ENCODE assay signal across 17 mouse cellular contexts in genomic region chr15:61440284-61440683, GRCm38 (mm10).
DNase-seq lines count a peak whose midpoint lies in the region; ATAC-seq lines count a peak whose summit lies in the region.
"Had no signal": no experiment of that assay in that cellular context is flagged by ENCODE, and none has a peak within 500 bp of the region (broad histone marks: within the 10 kb centered on the region; RNA-seq: fewer than 3 reads in every experiment).

No protein-coding gene starts in this region.

- H3K9ac ChIP-seq in hindbrain, embryonic 12.5 days: no peak overlapping the region
- H3K9ac ChIP-seq: embryonic facial prominence, embryonic 12.5 days; heart, embryonic 12.5 days; hindbrain, embryonic 13.5 days; liver, embryonic 13.5 days had no signal

- no peak overlapping the region for H3K4me2 ChIP-seq in hindbrain, embryonic 12.5 days (replicated peaks)
- H3K4me2 ChIP-seq: embryonic facial prominence, embryonic 12.5 days; heart, embryonic 12.5 days; hindbrain, embryonic 13.5 days; liver, embryonic 13.5 days had no signal

- no peak overlapping the region for H3K4me3 ChIP-seq in hindbrain, embryonic 12.5 days
- H3K4me3 ChIP-seq: embryonic facial prominence, embryonic 12.5 days; heart, embryonic 12.5 days; hindbrain, embryonic 13.5 days; liver, embryonic 13.5 days; megakaryocyte, embryonic 14.5 days had no signal

- H3K27me3 ChIP-seq in hindbrain, embryonic 12.5 days: no peaks in the 10 kb centered on the region
- H3K27me3 ChIP-seq: embryonic facial prominence, embryonic 12.5 days; heart, embryonic 12.5 days; hindbrain, embryonic 13.5 days; liver, embryonic 13.5 days; megakaryocyte, embryonic 14.5 days had no signal

- 86% methylated on average over 2 of the region's 2 CpGs for WGBS in hindbrain, embryonic 12.5 days

- H3K36me3 ChIP-seq in hindbrain, embryonic 12.5 days: no peaks in the 10 kb centered on the region
- H3K36me3 ChIP-seq: embryonic facial prominence, embryonic 12.5 days; heart, embryonic 12.5 days; hindbrain, embryonic 13.5 days; liver, embryonic 13.5 days had no signal

- no peaks in the 10 kb centered on the region for H3K4me1 ChIP-seq in hindbrain, embryonic 12.5 days
- H3K4me1 ChIP-seq: embryonic facial prominence, embryonic 12.5 days; heart, embryonic 12.5 days; hindbrain, embryonic 13.5 days; liver, embryonic 13.5 days had no signal

- peak; percentile 39 for DNase-seq in adrenal gland, adult 2 months
- no peak for DNase-seq in adrenal gland, adult 18-20 months (ENCODE audit: low spot score in 2 of 2)
- peak; percentile 12 to 21 for DNase-seq in kidney, adult 8-10 months
- DNase-seq in kidney, adult 18-20 months: no peak
- peak; percentile 56 for DNase-seq in induced T-regulatory cell, adult 2 months (ENCODE audit: low read depth)
- DNase-seq in embryo, embryonic 11 days: no peak
- DNase-seq in thymus, postnatal 36 days: no peak
- DNase-seq: cerebellum, adult 11-12 months; gastrocnemius, postnatal 10 days; liver, embryonic 13.5 days; right cerebral cortex, postnatal 14 days had no signal

- no peak overlapping the region for H3K27ac ChIP-seq in hindbrain, embryonic 12.5 days
- H3K27ac ChIP-seq: embryonic facial prominence, embryonic 12.5 days; hindbrain, embryonic 13.5 days; liver, embryonic 13.5 days had no signal

- H3K9me3 ChIP-seq in hindbrain, embryonic 12.5 days (replicated peaks): no peaks in the 10 kb centered on the region
- H3K9me3 ChIP-seq: embryonic facial prominence, embryonic 12.5 days; heart, embryonic 12.5 days; hindbrain, embryonic 13.5 days; liver, embryonic 13.5 days; megakaryocyte, embryonic 14.5 days had no signal

- ATAC-seq in hindbrain, embryonic 12.5 days (ENCODE audit: low FRiP score): no peak
- ATAC-seq: midbrain, embryonic 16.5 days had no signal

Comparison
In these comparisons a context has a peak if more than half of its experiments do, and no peak if none do; other contexts are left out.
1. DNase-seq: peak in adrenal gland, adult 2 months (single experiment), kidney, adult 8-10 months (2 of 2) and induced T-regulatory cell, adult 2 months (single experiment); none in adrenal gland, adult 18-20 months (0 of 2), kidney, adult 18-20 months (single experiment), embryo, embryonic 11 days (single experiment) and thymus, postnatal 36 days (0 of 2).